Mouse (Mus musculus) gastrocnemius, adult 2 months (tissue): ENCODE results near the gene Wdr48. TPM values are rescaled to one million over a fixed set of nuclear protein-coding genes. Genes with fewer than 3 reads are reported as not detected.

Experiments used
- DNase-seq: peaks from one replicate; pipeline ENCODE4 v3.0.0; 2022
- H3K27ac ChIP-seq: fragments of 200-600 bp; 2 replicates; pipeline ENCODE4 v1.8.1; 2022; ENCODE audit warnings: mild to moderate bottlenecking
- H3K4me3 ChIP-seq: fragments of 200-600 bp; 2 replicates; pipeline ENCODE4 v1.8.1; 2022; ENCODE audit warnings: mild to moderate bottlenecking, moderate library complexity
- CTCF ChIP-seq: fragments of 200-600 bp; IDR thresholded peaks from 2 replicates; pipeline ENCODE4 v1.8.1; 2022; ENCODE audit warnings: antibody characterized with exemption, mild to moderate bottlenecking, moderate library complexity
- intact Hi-C: fragments of 180-260 bp; cut with DNase I; formaldehyde crosslinking; loops from one replicate; pipeline ENCODE4 v1.15.1; 2025
- total RNA-seq, 2 experiments: library from RNA; stranded (reverse); gene quantifications; 2 replicates each; pipeline ENCODE4 v1.2.3; 2021

Wdr48 gene
- total RNA-seq, 2 experiments from 2014 or later, result 14.3 to 15.9 TPM

DNA sequence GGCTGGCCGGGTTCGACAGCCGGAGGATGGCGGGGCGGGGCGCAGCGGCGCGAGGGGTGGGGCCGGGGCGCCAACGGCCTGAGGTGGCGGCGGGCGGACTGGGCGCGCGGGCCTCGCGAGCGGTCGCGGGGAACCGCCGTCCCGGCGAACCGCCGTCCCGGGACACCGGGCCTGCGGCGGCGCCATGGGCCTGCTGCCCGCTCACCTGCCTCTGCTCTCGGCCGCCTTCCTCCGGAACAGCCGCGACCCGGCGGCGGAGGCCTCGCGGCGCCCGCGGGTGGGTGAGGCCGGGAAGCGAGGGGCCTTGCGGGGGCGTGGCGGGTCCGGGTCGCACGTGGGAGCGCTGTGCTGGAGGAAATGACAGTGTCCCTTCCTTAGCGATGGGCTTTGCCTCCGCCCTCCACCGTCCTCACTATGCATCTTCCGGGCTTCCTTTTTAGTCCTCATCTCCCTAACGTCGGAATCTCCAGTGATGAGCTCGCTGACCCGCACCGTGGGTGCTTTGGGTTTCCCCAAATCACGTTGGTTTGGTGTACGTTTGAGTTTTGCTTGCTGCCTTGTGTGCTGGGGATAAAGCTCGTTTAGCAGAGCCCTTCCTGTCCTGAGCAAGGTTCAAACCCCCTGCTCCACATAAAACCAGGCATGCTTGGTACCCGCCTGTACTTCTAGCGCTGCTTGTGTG lies 503 bp downstream of the Wdr48 start:
- H3K27ac ChIP-seq, result peak overlapping the region; percentile 94
- TF ChIP-seq CTCF, result no peak
- intact Hi-C loops, result loop anchor here (10.0 kb wide), 1 partner anchor 430 kb away; no protein-coding TSS in a partner anchor
- peak overlapping the region; percentile 97 for H3K4me3 ChIP-seq
- DNase-seq, result no peak

DNA sequence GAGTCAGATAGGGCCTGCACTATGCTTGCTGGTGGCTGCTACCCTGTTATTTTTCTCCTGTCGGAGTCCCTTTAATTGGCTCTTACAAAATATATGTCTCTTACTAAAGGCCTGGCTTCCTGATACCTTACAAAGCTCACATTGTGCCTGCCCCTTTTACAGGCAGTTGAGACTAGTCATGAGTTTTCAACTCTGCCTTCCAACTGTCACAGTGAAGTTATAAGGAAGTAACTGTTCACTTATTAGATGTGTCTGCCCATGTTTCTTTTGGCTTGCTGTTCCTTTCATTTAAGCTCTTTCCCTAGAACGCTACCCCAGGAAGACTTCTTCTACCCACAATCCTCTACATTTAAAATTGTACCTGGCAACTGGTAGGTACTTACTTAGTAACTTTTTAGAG lies 4.8 kb downstream of the Wdr48 start:
- Histone ChIP-seq H3K27ac (no peak overlapping the region), H3K4me3 (no peak overlapping the region)
- TF ChIP-seq CTCF, result no peak
- intact Hi-C loops, result loop anchor here (10.0 kb wide), 1 partner anchor 435 kb away; no protein-coding TSS in a partner anchor
- no peak for DNase-seq

DNA sequence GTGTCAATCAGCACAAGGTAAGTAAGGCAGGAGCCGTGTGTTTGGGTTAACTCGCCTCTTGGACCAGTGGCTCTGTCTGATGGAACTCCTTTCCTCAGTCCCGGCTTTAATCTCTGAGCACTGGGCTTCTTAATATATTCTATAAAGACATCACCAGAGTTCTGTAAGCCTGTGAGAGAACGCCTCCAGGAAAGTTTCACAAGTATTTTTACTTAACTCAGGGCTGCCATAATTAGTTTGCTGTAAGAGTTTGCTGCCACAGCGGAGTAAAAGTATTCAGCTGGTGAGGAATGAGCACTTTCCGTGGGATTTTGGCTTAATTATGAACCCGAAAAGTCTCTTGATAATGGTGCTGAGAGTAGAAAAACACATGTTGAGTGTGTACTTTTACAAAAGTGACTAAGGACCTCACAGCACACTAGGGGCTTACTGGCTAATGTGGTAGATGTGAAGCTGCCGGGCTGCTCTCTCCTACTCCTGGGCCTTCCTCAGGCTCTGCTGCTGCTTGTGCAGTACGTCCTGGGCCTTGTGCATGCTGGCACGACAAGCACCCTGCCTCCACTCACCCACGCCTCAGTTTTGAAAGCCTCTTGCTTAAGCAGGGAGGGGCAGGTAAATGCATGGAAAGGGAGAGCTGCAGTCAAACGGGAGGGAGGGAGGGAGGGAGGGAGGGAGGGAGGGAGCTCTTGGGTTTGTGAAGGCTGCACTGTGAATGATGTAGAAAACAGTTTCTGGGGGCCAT lies 7.9 kb downstream of the Wdr48 start:
- intact Hi-C loops, result no loop called here
- H3K27ac ChIP-seq, result no peak overlapping the region
- no peak for TF ChIP-seq CTCF
- no peak overlapping the region for H3K4me3 ChIP-seq
- DNase-seq, result no peak

DNA sequence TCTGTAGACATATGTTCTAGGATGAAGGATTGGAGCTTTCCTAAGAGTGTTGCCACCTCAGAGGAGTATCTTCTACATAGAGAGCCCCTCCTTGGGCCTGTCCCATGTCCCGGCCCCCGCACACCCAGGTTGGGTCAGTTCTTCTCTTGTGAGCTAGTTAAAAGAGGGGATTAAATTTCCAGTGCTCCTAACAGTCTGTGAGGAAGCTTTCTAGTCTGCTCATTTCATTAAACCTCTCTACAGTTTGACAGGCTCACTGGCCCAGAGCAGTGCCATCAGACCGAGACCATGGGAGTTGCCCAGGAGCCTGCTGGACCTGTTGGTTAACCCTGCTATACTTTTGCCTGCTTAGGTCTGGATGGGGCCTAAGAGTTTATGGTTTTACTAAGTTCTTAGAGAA lies 14.0 kb downstream of the Wdr48 start:
- Histone ChIP-seq H3K27ac (no peak overlapping the region), H3K4me3 (no peak overlapping the region)
- intact Hi-C loops, result no loop called here
- no peak for DNase-seq
- no peak for TF ChIP-seq CTCF

DNA sequence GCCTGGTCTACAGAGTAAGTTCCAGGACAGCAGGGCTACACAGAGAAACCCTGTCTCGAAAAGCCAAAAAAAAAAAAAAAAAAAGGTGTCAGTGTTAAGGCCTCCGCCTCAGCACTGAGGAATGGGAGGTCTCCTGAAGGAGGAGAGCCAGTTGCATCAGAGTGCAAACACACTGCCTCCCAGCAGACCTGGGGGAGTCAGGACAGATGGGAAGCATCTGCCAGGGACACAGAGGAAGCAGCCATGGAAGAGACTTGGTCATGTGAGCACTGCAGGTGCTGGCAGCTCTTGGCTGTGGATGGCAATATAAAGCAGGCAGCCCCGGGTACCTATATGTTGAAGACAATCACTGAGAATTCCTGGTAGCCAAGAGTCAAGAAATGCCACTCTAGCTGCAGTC lies 15.3 kb downstream of the Wdr48 start:
- no peak for DNase-seq
- no peak overlapping the region for H3K4me3 ChIP-seq
- H3K27ac ChIP-seq, result no peak overlapping the region
- intact Hi-C loops, result no loop called here
- no peak for TF ChIP-seq CTCF

DNA sequence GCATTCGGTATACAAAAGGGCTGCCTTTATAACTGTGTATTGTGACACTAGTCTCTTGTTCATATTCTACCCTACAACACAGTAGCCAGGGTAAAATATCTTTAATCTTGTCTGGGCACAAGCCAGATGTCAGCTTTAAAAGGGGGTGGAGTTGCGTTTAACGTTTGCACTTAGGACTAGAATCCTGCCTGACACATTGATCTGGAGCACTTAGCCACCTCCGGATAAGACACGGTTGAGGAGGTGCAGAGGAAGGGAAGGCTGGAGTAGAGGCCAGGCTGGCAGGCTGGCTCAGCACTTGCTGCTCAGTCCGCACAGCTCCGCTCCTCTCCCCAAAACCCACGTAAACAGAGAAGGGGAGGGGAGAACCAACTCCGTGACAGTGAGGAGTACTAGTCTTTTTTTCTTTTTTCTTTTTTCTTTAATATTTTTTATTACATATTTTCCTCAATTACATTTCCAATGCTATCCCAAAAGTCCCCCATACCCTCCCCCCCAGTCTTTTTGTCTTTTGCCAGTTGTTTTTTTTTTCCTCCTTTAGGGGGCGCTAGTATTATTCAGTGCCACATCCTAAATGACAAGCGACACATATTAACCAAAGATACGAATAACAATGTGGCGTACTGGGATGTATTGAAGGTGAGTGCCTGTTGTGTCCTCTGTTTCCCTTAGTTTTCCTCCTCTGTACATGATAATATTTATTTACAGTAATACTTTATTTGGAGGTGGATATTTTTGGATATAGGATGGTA lies 18.6 kb downstream of the Wdr48 start:
- Histone ChIP-seq H3K27ac (no peak overlapping the region), H3K4me3 (no peak overlapping the region)
- DNase-seq, result no peak
- peak; percentile 49 for TF ChIP-seq CTCF
- intact Hi-C loops, result no loop called here

DNA sequence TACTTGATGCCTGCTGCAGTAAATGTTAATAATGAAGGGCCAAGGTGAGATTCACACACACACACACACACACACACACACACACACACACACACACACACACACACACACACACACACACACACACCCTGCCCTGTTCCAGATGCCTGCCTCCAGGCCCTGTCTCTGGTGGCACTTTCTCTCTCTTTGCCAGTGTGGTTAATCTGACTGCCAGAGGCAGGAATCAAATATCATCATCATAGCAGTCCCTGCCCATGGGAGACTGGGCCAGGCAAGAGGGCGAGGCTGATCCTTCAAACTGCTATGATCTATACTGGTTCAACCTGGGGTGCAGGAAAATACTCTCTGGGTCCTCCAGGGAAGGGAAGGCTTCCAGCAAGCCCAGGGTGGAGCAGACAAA lies 25.2 kb downstream of the Wdr48 start:
- peak; percentile 51 for DNase-seq
- intact Hi-C loops, result no loop called here
- no peak for TF ChIP-seq CTCF
- H3K4me3 ChIP-seq, result no peak overlapping the region
- peak overlapping the region; percentile 20; the same call in 1 of the 2 replicates for H3K27ac ChIP-seq

DNA sequence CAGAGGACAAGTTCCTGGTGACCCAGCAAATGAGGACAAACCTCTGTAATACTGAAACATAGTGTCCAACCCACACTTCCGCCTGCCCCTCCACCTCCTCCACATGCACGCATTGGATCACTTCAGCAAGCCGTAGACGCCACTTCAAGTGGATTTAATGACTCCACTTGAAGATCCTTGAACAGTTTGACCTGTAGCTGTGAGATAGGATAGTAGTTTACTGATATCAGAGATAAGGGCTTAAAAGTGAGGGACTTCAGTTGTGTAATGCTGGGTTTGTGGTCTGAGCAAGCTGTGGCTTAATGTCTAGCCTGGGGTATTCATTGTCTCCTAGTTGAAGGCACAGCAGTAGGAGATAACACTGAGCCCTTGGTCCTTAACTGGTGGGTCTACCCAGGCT lies 28.8 kb downstream of the Wdr48 start:
- TF ChIP-seq CTCF, result no peak
- intact Hi-C loops, result no loop called here
- no peak for DNase-seq
- Histone ChIP-seq H3K4me3 (no peak overlapping the region), H3K27ac (no peak overlapping the region)

DNA sequence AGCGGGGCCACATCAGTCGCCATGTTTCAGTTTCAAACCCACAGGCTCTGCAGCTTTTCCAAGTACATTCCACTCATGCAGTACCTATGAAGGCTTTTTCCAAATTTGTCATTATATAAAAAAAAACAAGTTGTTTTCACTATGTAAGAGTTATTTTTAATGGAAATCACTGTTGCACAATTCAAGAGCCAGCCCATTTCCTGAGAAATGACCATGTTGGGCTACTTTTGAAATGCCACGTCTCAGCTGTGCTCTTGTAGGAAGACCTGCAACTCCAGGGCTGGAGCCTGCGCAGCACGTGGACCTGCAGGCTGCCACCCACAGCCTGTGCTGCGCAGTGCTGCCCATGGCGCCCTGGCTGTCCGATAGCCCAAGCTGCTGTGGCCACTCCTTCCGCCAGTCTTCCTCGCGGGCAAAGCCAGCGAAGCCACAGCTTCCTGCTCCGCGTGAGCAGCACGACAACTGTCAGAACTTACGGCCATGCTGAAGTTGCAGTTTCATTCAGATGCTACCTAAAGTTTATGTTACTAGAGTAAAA lies 30.5 kb downstream of the Wdr48 start:
- no peak for TF ChIP-seq CTCF
- Histone ChIP-seq H3K4me3 (no peak overlapping the region), H3K27ac (no peak overlapping the region)
- DNase-seq, result no peak
- intact Hi-C loops, result no loop called here

DNA sequence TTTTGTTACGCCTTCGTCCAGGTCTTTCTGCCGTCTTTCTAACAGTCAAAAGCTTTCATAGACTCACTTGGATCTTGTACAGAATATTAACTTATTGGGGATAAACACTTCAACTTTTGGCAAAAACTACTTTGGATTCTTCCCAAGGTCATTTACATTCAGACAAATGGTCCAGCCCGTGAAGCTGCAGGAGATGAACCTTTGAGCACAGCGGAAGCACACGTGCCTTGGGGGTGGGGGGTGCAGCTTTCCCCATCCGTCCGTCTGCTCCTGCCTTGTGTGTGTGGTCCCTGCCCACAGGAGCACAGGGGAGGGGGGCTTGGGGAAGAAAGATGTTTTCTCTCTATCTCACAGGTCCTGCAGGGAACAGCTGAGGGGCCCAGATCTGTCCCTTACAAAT lies 31.1 kb downstream of the Wdr48 start:
- Histone ChIP-seq H3K27ac (no peak overlapping the region), H3K4me3 (no peak overlapping the region)
- TF ChIP-seq CTCF, result no peak
- DNase-seq, result no peak
- intact Hi-C loops, result no loop called here

DNA sequence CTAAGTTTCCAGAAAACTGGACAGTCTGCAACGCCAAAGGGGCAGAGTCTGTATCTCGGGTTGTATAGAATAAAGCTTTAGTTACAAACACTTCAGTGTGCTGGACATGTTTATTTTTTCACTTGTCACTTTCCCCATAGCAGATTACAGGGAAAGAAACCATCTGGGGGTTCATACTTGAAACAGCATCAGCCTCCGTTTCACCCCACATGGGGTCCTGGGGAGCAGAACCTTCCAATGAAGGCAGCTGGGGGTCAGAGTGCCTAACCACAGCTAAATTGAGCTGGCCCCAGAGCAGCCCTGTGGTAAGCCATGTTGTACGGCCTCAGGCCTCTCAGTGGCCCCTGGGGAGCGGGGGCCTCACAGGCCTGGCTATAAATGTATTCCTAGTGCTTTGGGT lies 31.8 kb downstream of the Wdr48 start:
- H3K27ac ChIP-seq, result no peak overlapping the region
- DNase-seq, result no peak
- intact Hi-C loops, result no loop called here
- TF ChIP-seq CTCF, result no peak
- H3K4me3 ChIP-seq, result no peak overlapping the region

DNA sequence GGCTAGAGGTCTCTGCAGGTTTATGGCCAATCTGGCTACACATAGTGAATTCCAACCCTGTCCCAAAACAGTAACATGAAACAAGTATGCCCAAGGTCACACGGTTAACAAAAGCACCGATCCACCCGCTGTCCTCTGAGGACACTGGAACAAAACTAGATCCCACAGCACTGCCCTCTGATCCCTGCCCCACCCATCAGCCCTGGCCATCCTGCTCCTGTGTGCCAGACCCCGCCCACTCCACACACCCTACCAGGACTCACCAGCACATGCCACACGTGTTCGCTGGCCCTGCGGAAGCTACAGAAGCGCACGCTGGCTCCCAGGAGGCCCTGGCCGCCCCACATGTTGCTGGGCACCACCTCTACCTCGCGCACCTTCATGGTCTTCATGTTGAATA lies 37.7 kb downstream of the Wdr48 start:
- H3K27ac ChIP-seq, result no peak overlapping the region
- H3K4me3 ChIP-seq, result no peak overlapping the region
- no peak for DNase-seq
- no peak for TF ChIP-seq CTCF
- intact Hi-C loops, result loop anchor here (10.0 kb wide), 1 partner anchor 142 kb away; no protein-coding TSS in a partner anchor

DNA sequence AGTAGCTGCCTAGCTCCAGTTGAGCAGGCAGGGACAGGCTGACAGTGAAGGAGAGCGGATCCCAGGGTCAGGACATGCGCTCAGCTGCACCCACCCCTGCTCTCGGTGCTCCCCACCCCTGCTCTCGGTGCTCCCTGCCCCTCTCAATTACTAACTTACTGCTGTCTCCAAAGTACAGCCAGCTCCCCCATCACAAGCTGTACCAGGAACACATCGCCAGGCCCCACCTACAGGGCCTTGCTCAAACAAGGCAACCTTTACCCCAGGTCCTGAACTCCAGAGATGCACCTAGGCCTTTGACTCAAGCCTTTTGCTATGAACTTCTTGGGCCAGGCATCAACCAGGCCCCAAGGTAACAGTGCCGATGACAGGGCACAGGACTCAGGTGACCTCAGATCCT lies 39.0 kb downstream of the Wdr48 start:
- Histone ChIP-seq H3K4me3 (no peak overlapping the region), H3K27ac (no peak overlapping the region)
- intact Hi-C loops, result loop anchor here (10.0 kb wide), 1 partner anchor 141 kb away; no protein-coding TSS in a partner anchor
- TF ChIP-seq CTCF, result no peak
- no peak for DNase-seq
